Mouse (Mus musculus): ENCODE results near the gene Uchl3.
A peak's percentile ranks its signal among the peaks of the same experiment; 100 is the strongest.

Uchl3 gene

DNA sequence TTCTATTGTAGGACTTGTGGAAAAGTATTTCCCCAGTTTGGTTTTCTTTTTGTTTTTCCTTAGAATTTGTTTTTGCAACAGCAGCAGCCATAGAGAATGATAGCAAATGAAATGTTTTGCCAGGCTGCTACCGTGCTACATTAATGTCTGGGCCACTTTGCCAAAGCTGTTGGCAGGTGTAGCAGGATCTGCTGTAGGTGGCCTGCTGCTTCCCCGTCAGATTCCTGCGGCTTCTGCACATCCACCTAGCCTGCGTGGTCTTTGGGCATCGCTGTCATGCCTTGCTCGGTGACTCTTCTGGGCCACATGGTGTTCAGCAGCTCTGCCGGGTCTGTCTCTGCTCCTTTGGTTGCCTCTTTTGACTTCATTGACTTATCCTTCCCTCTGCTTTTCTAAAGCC lies 14.9 kb downstream of the Uchl3 start:
- DNase-seq = no peak

DNA sequence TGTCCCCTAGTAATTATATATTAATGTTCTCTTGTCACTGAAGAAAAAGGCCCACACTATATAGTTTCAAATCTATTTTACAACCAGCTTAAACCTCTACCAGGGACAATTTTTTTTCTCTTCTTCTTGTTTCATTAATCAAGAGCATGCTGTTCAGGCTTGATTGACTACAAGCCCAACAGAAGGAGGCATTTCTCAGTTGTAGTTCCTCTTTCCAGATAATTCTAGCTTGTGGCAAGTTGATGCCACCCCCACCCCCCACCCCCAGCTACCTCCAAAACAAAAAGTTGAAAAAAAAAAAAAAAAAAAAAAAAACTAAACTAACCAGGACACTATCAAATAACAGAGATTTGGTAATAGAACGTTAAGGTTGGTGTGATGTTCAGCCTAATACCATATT lies 18.5 kb downstream of the Uchl3 start:
- no peak for DNase-seq

DNA sequence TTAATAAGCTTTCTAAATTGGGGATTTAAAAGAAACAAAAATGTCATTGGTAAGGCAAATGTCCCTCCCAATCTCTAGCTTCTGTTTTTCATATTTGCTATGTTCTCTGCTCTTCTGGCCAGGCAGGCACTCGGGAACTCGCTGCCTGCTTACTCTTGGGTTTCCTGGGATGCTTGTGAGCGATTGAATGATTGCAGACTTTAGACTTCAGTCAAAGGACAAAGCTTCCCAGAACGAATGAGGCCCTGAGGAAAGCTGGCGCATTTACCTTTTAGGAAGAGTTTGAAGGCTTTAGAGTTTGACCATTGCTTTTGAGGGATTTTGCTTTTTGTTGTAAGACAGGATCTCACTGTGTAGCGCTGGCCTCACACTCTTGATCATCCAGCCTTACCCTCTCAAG lies 33.9 kb downstream of the Uchl3 start:
- DNase-seq = peak; percentile 36

DNA sequence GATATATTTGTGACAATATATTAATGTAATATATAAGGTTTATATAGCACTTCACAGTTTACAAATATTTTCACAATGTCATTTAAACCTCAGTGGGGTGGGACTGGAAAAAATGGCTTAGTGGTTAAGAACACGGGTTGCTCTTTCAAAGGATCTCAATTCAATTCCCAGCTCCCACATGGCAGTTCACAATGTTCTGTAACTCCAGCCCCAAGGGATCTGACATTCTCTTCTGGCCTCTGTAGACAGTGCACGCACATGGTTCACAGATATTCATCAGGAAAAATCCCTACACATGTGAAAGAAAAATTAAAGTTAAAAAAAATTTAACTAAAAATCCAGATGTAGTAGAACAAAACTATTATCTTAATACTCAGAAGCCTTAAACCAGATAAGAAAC lies 34.6 kb downstream of the Uchl3 start:
- DNase-seq = no peak

DNA sequence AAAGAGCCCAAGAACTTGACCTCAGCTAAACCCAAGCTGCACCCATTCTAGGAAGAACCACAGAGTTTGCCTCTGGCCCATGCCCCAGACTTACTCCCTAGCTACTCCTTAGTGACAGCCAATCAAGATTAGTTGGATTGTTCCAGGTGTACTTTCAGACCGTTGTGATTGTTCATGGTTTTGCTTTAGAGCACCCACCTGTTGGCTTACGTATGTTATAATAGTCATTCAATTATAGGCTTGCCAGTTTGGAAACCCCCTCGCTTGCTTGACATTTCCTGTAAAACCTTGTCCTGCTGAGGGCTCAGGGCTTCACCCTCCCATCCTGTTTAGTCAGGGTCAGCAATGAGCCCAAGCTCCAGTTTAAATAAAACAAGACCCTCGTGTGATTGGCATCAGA lies 50.7 kb downstream of the Uchl3 start:
- no peak for DNase-seq

DNA sequence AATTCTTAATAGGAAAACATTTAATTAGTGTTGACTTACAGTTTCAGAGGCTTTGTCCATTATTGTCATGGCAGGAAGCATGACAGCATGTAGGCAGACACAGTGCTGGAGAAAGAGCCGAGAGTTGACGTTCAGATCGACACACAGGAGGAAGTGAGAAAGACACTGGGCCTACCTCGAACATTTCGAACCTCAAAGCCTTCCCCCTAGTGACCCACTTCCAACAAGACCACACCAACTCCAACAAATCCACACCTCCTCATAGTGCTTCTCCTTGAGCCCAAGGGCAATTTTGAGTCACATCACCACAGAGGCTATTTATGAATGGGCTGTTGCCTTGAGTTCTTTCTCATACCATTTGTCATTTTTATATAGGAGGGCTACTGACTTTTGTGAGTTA lies 53.3 kb downstream of the Uchl3 start:
- no peak for DNase-seq

DNA sequence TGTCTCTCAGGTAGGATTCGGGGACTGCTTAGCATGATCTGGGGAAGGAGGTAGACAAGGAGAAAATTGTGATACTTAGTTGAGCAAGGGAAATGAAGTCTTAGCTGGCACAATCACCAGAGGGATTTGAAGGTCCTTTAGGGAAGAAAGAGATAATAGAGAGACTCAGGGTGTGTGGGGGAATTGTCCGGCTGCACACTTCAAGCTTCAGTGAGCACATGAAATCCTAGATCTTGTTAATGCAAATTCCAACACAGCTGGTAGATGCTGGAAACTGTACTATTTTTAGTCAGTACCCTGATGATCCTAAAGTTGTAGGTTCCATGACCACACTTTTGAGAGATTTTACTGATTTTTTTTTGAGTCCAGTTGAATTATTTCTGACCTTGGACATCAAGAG lies 60.6 kb downstream of the Uchl3 start:
- no peak for DNase-seq

DNA sequence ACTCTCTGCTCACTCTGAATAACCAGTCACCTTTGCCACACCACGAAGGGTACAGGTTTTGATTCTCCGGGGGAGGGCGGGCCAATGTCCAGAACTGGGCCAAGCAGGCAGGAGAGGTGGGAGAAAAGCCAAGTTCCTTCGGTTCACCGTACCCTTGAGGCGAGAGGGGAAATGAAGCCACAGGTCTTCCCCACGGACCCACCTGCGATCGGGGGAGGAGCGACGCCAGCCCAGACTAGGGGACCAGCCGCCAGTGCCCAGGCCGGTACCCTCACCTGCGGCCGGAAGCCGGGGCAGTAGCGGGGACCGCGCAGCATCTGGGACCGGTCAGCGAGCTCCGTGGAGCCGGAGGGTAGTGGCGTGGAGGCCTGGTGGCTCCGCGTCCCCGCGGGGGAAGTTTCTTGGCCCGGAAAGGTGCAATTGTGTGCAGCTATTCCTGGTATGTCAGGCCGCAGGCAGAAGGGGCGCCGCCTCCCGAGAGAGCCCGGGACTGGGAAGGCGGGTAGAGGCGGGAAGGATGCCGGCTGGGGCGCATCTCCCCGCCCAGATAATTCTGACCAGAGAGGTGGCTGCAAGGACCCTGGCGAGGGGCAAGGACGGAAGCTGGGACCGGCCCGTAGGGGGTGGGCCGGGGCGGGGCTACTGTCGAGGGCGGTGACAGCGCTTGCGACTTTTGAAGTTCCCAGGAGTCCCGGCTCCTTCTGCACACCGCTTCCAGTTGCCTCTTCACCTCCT lies 75.6 kb downstream of the Uchl3 start, which contains the start of the genes Gm9922 and Lmo7:
Gm9922 (minus strand) TSS at position 578 of the 735 bp plus-strand sequence.
Lmo7 (plus strand) TSS at position 721 of the 735 bp plus-strand sequence.
- peak; percentile 93 for DNase-seq

DNA sequence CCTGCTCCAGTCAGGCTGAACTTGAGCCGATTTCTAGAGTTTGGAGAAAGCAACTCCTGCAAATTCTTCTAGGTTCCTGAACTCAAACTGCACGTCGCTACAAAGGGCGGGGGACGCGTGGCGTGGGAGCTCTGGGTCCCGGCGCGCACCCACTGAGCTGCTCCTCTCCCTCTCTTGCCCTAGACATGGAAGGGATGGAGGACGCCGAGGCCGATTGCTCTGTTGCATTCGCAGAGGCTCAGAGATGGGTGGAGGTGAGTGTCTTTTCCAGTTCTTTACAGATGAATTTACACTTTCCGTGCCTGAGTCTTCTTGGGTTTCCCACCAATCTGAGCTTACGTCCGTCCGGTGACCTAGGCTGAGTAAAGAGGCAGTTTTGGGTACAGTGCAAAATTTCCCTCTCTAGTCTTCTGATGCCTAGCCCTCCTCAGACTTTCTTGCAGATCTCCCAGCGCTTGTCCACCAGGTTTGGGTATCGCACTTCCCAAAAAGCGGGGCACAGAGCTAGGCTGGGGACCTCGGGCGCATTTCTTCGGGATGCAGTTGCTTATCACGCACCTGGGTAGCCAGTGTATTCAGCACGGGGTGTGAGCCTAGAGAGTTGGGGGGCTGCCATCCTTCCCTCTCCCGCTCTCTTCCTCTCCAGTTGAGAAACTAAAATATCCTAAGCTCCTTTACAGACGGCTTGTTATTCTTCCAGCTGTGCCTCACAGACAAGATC lies 76.4 kb downstream of the Uchl3 start:
- no peak for DNase-seq

DNA sequence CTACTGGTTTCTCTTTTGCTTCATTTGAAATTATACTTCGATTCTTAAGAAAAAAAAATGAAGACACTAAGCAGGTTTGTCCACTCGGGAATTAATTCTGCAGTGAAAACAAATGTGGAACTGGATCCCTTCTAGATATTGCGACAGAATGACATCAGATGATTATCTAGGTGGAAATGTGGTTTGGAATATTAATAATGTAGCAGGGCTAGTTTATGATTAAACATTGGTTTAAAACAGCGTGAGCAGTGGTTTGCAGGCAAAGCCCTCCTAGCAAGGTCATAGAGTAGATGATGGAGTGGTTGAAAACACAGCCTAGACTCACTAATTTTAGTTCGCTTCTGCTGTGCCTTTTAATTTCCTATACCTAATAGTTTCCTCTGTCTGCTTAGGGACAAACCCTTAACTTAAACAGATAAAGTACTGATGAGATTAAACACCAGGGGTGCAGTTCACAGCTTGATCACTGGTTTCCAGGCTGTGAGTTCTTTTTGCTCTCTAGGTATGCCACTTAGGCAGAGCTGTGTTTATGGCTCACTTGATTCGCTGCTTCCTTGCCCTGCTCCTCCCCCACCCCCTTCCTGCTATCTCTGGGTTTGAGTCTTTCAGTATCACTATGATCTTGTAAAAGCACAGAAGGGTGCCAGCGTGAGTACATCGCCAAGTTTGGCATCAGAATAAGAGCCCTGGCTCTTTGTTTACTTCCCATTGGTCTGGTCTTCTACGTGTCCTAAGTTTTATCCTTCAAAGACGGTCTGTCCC lies 80.0 kb downstream of the Uchl3 start:
- no peak for DNase-seq

DNA sequence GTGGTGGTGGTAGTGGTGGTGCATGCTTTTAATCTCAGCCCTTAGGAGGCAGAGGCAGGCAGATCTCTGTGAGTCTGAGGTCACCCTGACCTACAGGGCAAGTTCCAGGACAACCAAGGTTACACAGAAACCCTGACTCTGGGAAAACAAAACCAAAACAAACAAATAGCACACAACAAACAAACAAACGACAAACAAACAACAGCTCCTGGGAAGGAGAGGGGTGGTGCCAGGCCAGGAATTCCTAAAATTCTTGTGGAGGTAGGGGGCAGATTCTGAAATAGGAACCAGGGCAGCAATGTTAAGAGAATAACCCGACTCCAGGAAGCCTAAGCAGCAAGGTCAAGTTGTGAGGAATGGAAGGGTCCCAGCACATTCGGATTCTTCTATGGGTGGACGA lies 83.7 kb downstream of the Uchl3 start:
- no peak for DNase-seq
